Mouse (Mus musculus) forebrain, embryonic 11.5 days (tissue): ENCODE results near the gene Ino80. TPM values are rescaled to one million over a fixed set of nuclear protein-coding genes. Genes with fewer than 3 reads are reported as not detected.
"Not testable (repeated sequence)": the region's sequence is repeated elsewhere in the genome, so short reads cannot be mapped to it uniquely, and the experiment has no call there.

ENCODE experiments used
- ATAC-seq: fragments of 200-750 bp; cut with Nextera tagmentation; replicated peaks from 2 replicates; pipeline ENCODE4 v1.8.0; 2017; ENCODE audit warnings: moderate TSS enrichment; ENCODE audit not compliant: low FRiP score
- DNase-seq: peaks from one replicate; pipeline ENCODE4 v3.0.0-alpha.2; 2017; ENCODE audit warnings: low spot score
- H3K27ac ChIP-seq: fragments of 300-500 bp; sonication (generic); 2 replicates; pipeline ENCODE4 v1.5.1; 2014; ENCODE audit warnings: low read depth, low read length
- H3K27me3 ChIP-seq: fragments of 300-500 bp; sonication (generic); 2 replicates; pipeline ENCODE4 v1.6.1; 2014; ENCODE audit warnings: mild to moderate bottlenecking, low read length, mixed read lengths; ENCODE audit not compliant: control insufficient read depth, insufficient read depth
- H3K36me3 ChIP-seq: fragments of 300-500 bp; sonication (generic); 2 replicates; pipeline ENCODE4 v1.6.1; 2014; ENCODE audit warnings: mild to moderate bottlenecking, low read length, moderate library complexity, mixed read lengths; ENCODE audit not compliant: control insufficient read depth, insufficient read depth
- H3K4me1 ChIP-seq: fragments of 300-500 bp; sonication (generic); replicated peaks from 2 replicates; pipeline ENCODE4 v1.6.1; 2014; ENCODE audit warnings: low read length, mixed read lengths; ENCODE audit not compliant: control insufficient read depth, insufficient read depth
- H3K4me2 ChIP-seq: fragments of 300-500 bp; sonication (generic); 2 replicates; pipeline ENCODE4 v1.6.1; 2014; ENCODE audit warnings: low read depth, mild to moderate bottlenecking, low read length, moderate library complexity, mixed read lengths; ENCODE audit not compliant: severe bottlenecking
- H3K4me3 ChIP-seq: fragments of 300-500 bp; sonication (generic); 2 replicates; pipeline ENCODE4 v1.5.1; 2014; ENCODE audit warnings: low read depth, low read length
- H3K9ac ChIP-seq: fragments of 300-500 bp; sonication (generic); 2 replicates; pipeline ENCODE4 v1.6.1; 2014; ENCODE audit warnings: low read length
- H3K9me3 ChIP-seq: fragments of 300-500 bp; sonication (generic); 2 replicates; pipeline ENCODE4 v1.6.1; 2016; ENCODE audit warnings: low read length, mixed read lengths; ENCODE audit not compliant: control insufficient read depth
- WGBS: fragments of 180-500 bp; shearing (Covaris S2); extraction: QIAGEN DNeasy Blood & Tissue Kit; methylation state at CpG from one replicate; pipeline ENCODE4 v1.1.7; 2014; 5-methylcytosine and 5-hydroxymethylcytosine counted together
- polyA plus RNA-seq: library from polyadenylated mRNA; unstranded; fragments of >200 nt; fragmentation: Nextera tagmentation; extraction: Ambion mirVana; gene quantifications from 2 replicates; pipeline ENCODE4 v1.2.1, GENCODE M21; 2014

Ino80 gene
- 6.2 and 6.5 TPM in 2 replicates for polyA plus RNA-seq

- H3K9ac ChIP-seq, result peak within 1 kb of the TSS; percentile 99
- H3K4me2 ChIP-seq, result peak within 1 kb of the TSS; percentile 85
- DNase-seq, result peak; percentile 99
- peak within 1 kb of the TSS; percentile 95 for H3K4me3 ChIP-seq
- no peaks in the 10 kb centered on the region for H3K9me3 ChIP-seq
- H3K27me3 ChIP-seq, result no peaks in the 10 kb centered on the region
- peaks cover 2% of the 10 kb centered on the region; the same call in 1 of the 2 replicates for H3K4me1 ChIP-seq
- H3K27ac ChIP-seq, result peak within 1 kb of the TSS; percentile 94
- peak; percentile 95 for ATAC-seq
- under 1% methylated on average over 69 of the region's 72 CpGs for WGBS
- no peaks in the 10 kb centered on the region for H3K36me3 ChIP-seq
Observed at GRCm38 (mm10) chr2:119477571-119478396, at the start of gene Ino80. Gene Ino80, minus strand, starts transcription at chr2:119477687.

GRCm38 (mm10) chr2:119525422-119525821, 47.9 kb upstream of the Ino80 start:
- WGBS, result 59% methylated on average over 4 of the region's 4 CpGs
- no peak for DNase-seq
- no peaks in the 10 kb centered on the region for H3K4me1 ChIP-seq
- no peak overlapping the region for H3K27ac ChIP-seq
- H3K36me3 ChIP-seq, result no peaks in the 10 kb centered on the region
- ATAC-seq, result no peak
- H3K9ac ChIP-seq, result no peak overlapping the region
- H3K4me3 ChIP-seq, result no peak overlapping the region
- H3K27me3 ChIP-seq, result no peaks in the 10 kb centered on the region
- H3K9me3 ChIP-seq, result no peaks in the 10 kb centered on the region
- no peak overlapping the region for H3K4me2 ChIP-seq

- WGBS, result 84% methylated on average over 4 of the region's 4 CpGs
- Histone ChIP-seq H3K27ac (no peak overlapping the region), H3K9ac (no peak overlapping the region), H3K27me3 (no peaks in the 10 kb centered on the region), H3K9me3 (no peaks in the 10 kb centered on the region), H3K4me2 (no peak overlapping the region), H3K36me3 (no peaks in the 10 kb centered on the region), H3K4me3 (no peak overlapping the region), H3K4me1 (no peaks in the 10 kb centered on the region)
- ATAC-seq (no peak), DNase-seq (no peak)
Observed at GRCm38 (mm10) chr2:119523836-119524235, 46.3 kb upstream of the Ino80 start.

GRCm38 (mm10) chr2:119520550-119520949, 43.1 kb upstream of the Ino80 start:
- H3K4me1 ChIP-seq, result no peaks in the 10 kb centered on the region
- no peak for ATAC-seq
- H3K27ac ChIP-seq, result no peak overlapping the region
- no peaks in the 10 kb centered on the region for H3K9me3 ChIP-seq
- H3K4me3 ChIP-seq, result no peak overlapping the region
- H3K27me3 ChIP-seq, result no peaks in the 10 kb centered on the region
- H3K36me3 ChIP-seq, result no peaks in the 10 kb centered on the region
- no peak overlapping the region for H3K4me2 ChIP-seq
- DNase-seq, result no peak
- 74% methylated on average over 7 of the region's 7 CpGs for WGBS
- H3K9ac ChIP-seq, result no peak overlapping the region

GRCm38 (mm10) chr2:119516811-119517210, 39.3 kb upstream of the Ino80 start:
- Histone ChIP-seq H3K4me2 (no peak overlapping the region), H3K9ac (no peak overlapping the region), H3K4me3 (no peak overlapping the region), H3K9me3 (no peaks in the 10 kb centered on the region), H3K36me3 (no peaks in the 10 kb centered on the region), H3K27ac (no peak overlapping the region), H3K27me3 (no peaks in the 10 kb centered on the region), H3K4me1 (no peaks in the 10 kb centered on the region)
- 60% methylated on average over 5 of the region's 5 CpGs for WGBS
- DNase-seq, result no peak
- no peak for ATAC-seq

GRCm38 (mm10) chr2:119514026-119514522, 36.6 kb upstream of the Ino80 start:
- WGBS, result 81% methylated on average over 3 of the region's 3 CpGs
- Histone ChIP-seq H3K4me1 (no peaks in the 10 kb centered on the region), H3K4me2 (no peak overlapping the region), H3K9ac (no peak overlapping the region), H3K36me3 (no peaks in the 10 kb centered on the region), H3K4me3 (no peak overlapping the region), H3K27me3 (no peaks in the 10 kb centered on the region), H3K9me3 (no peaks in the 10 kb centered on the region), H3K27ac (no peak overlapping the region)
- ATAC-seq (no peak), DNase-seq (no peak)

GRCm38 (mm10) chr2:119512292-119512691, 34.8 kb upstream of the Ino80 start:
- no peaks in the 10 kb centered on the region for H3K27me3 ChIP-seq
- no peak overlapping the region for H3K27ac ChIP-seq
- H3K4me3 ChIP-seq, result no peak overlapping the region
- ATAC-seq (no peak), DNase-seq (no peak)
- no peak overlapping the region for H3K4me2 ChIP-seq
- H3K4me1 ChIP-seq, result no peaks in the 10 kb centered on the region
- no peaks in the 10 kb centered on the region for H3K9me3 ChIP-seq
- H3K36me3 ChIP-seq, result no peaks in the 10 kb centered on the region
- 84% methylated on average over 3 of the region's 3 CpGs for WGBS
- H3K9ac ChIP-seq, result no peak overlapping the region

DNA sequence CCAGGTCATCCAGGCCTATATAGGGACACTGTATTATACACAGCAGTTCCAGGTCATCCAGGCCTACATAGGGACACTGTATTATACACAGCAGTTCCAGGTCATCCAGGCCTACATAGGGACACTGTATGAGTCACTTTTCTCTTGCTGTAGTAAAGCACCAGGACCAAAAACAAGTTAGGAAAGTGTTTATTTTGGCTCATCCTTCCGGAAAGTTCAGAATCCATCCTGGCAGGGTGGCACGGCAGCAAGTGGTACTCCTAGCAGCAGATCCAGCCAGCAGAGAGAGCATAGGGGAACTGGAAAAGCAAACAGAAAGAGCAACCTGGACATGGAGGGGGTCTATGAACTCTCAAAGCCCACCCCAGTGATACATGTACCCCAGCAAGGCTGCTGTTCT, 33.4 kb upstream of the Ino80 start:
- H3K36me3 ChIP-seq, result no peaks in the 10 kb centered on the region
- no peak overlapping the region for H3K27ac ChIP-seq
- 91% methylated on average over 2 of the region's 2 CpGs for WGBS
- H3K4me2 ChIP-seq, result no peak overlapping the region
- H3K4me1 ChIP-seq, result no peaks in the 10 kb centered on the region
- ATAC-seq (no peak), DNase-seq (no peak)
- H3K27me3 ChIP-seq, result no peaks in the 10 kb centered on the region
- H3K9me3 ChIP-seq, result no peaks in the 10 kb centered on the region
- no peak overlapping the region for H3K9ac ChIP-seq
- no peak overlapping the region for H3K4me3 ChIP-seq

- not testable (repeated sequence) for ATAC-seq, H3K4me2 ChIP-seq, H3K9me3 ChIP-seq, H3K9ac ChIP-seq, H3K4me1 ChIP-seq, H3K36me3 ChIP-seq, H3K27me3 ChIP-seq, H3K27ac ChIP-seq, DNase-seq, H3K4me3 ChIP-seq
- 68% methylated on average over 7 of the region's 7 CpGs for WGBS
Observed at GRCm38 (mm10) chr2:119508518-119508917, 31.0 kb upstream of the Ino80 start.
